Mouse (Mus musculus) CH12.LX (cell line): ENCODE measurements around the gene Pafah1b3.

Source experiments
- CHD2 ChIP-seq: IDR thresholded peaks from 2 replicates; pipeline ENCODE4 v1.6.1; 2011; ENCODE audit warnings: low read length, improper control_type of control experiment
- CTCF ChIP-seq, 2 experiments: IDR thresholded peaks in 1 of 2; conservative IDR thresholded peaks in 1 of 2; 2 replicates each; pipeline ENCODE4 v1.5.1; 2011 to 2012; ENCODE audit warnings: low read depth in 2 of 2, low read length in 2 of 2, improper control_type of control experiment in 1 of 2, inconsistent platforms in 1 of 2, mild to moderate bottlenecking in 1 of 2, moderate library complexity in 1 of 2
- E2F4 ChIP-seq: IDR thresholded peaks from 2 replicates; pipeline ENCODE4 v1.6.1; 2011; ENCODE audit warnings: low read depth, low read length, improper control_type of control experiment; ENCODE audit not compliant: insufficient replicate concordance
- ELF1 ChIP-seq: IDR thresholded peaks from 2 replicates; pipeline ENCODE4 v1.6.1; 2014; ENCODE audit warnings: low read depth, mild to moderate bottlenecking, inconsistent platforms, low read length, improper control_type of control experiment
- KAT2A ChIP-seq: IDR thresholded peaks from 2 replicates; pipeline ENCODE4 v1.6.1; 2012; ENCODE audit warnings: low read length, improper control_type of control experiment, inconsistent platforms; ENCODE audit not compliant: insufficient replicate concordance
- MAX ChIP-seq: IDR thresholded peaks from 2 replicates; pipeline ENCODE4 v1.6.1; 2011; ENCODE audit warnings: low read length, improper control_type of control experiment
- MAZ ChIP-seq: IDR thresholded peaks from 2 replicates; pipeline ENCODE4 v1.6.1; 2012; ENCODE audit warnings: low read depth, mild to moderate bottlenecking, inconsistent platforms, low read length, improper control_type of control experiment, moderate library complexity
- POLR2A ChIP-seq: IDR thresholded peaks from 2 replicates; pipeline ENCODE4 v1.6.1; 2011; ENCODE audit warnings: low read depth, mild to moderate bottlenecking, improper control_type of control experiment, low read length
- UBTF ChIP-seq: IDR thresholded peaks from 2 replicates; pipeline ENCODE4 v1.6.1; 2012; ENCODE audit warnings: low read depth, mild to moderate bottlenecking, inconsistent platforms, low read length, improper control_type of control experiment, moderate library complexity
- USF1 ChIP-seq: IDR thresholded peaks from 2 replicates; pipeline ENCODE4 v1.6.1; 2014; ENCODE audit warnings: low read depth, mild to moderate bottlenecking, inconsistent platforms, low read length, improper control_type of control experiment

- no peak for TF ChIP-seq E2F4
- no peak for TF ChIP-seq CTCF (conservative IDR thresholded peaks at IDR 0.05 in 1 of 2, IDR thresholded peaks at IDR 0.05 in 1 of 2; ENCODE audit: low read depth in 2 of 2, low read length in 2 of 2)
- no peak for TF ChIP-seq MAZ
- no peak for TF ChIP-seq CHD2
- TF ChIP-seq UBTF = no peak
- no peak for TF ChIP-seq POLR2A
- TF ChIP-seq USF1 = no peak
- TF ChIP-seq KAT2A = no peak
- no peak for TF ChIP-seq MAX
- TF ChIP-seq ELF1 = no peak
These were observed 22.1 kb downstream of the Pafah1b3 start for GRCm38 (mm10) chr7:25275555-25276298.
